8 mouse cellular contexts compared by ENCODE assay signal in the genomic region with DNA sequence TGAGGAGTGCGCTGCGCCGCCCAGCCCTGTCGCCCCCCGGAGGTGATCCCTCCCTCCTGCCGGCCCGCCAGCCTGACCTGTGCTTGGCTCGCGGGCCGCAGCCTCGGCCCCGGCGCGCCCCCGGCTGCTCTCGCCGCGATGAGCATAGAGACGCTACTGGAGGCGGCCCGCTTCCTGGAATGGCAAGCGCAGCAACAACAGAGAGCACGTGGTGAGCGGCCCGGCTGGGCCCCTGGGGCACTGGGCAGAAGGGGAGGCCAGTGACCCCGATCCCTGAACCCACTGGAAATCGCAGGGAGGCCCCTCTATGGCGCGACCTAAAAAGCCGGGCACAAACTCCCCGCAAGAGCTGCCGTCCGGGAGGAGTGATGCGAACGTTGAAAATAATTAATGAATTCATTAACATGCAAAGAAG. TPM values are rescaled to one million over a fixed set of nuclear protein-coding genes. Genes with fewer than 3 reads are reported as not detected.
DNase-seq lines count a peak whose midpoint lies in the region; ATAC-seq and TF ChIP-seq lines count a peak whose summit lies in the region.

No protein-coding gene starts in this region.

- no peak for TF ChIP-seq CTCF in lung, postnatal 0 days (IDR thresholded peaks at IDR 0.05)

- peak overlapping the region; percentile 95 to 98 for H3K4me3 ChIP-seq in ES-E14 (ENCODE audit: insufficient read depth in 1 of 2, low read depth in 1 of 2, low read length in 2 of 2, poor library complexity in 1 of 2, severe bottlenecking in 1 of 2)
- peak overlapping the region; percentile 79 for H3K4me3 ChIP-seq in heart, embryonic 10.5 days
- H3K4me3 ChIP-seq in kidney, embryonic 14.5 days (ENCODE audit: low read length) = peak overlapping the region; percentile 92
- peak overlapping the region; percentile 81 for H3K4me3 ChIP-seq in lung, postnatal 0 days (ENCODE audit: low read depth, low read length)

- no peak for TF ChIP-seq EP300 in lung, postnatal 0 days (IDR thresholded peaks at IDR 0.05)

- H3K9ac ChIP-seq in ES-E14 (ENCODE audit: insufficient read depth, low read depth, low read length, poor library complexity, severe bottlenecking) = peak overlapping the region; percentile 97
- H3K9ac ChIP-seq in kidney, embryonic 14.5 days (ENCODE audit: low read depth, low read length) = peak overlapping the region; percentile 80
- peak overlapping the region; percentile 96 for H3K9ac ChIP-seq in lung, postnatal 0 days (replicated peaks; ENCODE audit: low read depth)

- H3K4me1 ChIP-seq in ES-E14 (ENCODE audit: control insufficient read depth in 2 of 2, insufficient read depth in 2 of 2, low read length in 2 of 2, poor library complexity in 1 of 2) = peaks cover 4 to 27% of the 10 kb centered on the region in 2 experiments; a peak in 3 of 4 replicates
- peaks cover 60% of the 10 kb centered on the region for H3K4me1 ChIP-seq in heart, embryonic 10.5 days
- H3K4me1 ChIP-seq in kidney, embryonic 14.5 days (ENCODE audit: control insufficient read depth, insufficient read depth, low read length) = peaks cover 40% of the 10 kb centered on the region
- H3K4me1 ChIP-seq in lung, postnatal 0 days (ENCODE audit: insufficient read depth, low read depth, low read length) = peaks cover 25% of the 10 kb centered on the region; the same call in 1 of the 2 replicates

- DNase-seq in 3T3-L1 (ENCODE audit: low read depth, low spot score) = peak; percentile 68
- DNase-seq in ES-E14 (ENCODE audit: low read depth, low spot score) = no peak
- DNase-seq in cerebellum, postnatal 10 days = peak; percentile 80 to 81
- peak; percentile 85 for DNase-seq in heart, embryonic 10.5 days (ENCODE audit: low spot score)
- DNase-seq in lung, postnatal 0 days (ENCODE audit: low spot score) = peak; percentile 68
- peak; percentile 54 to 58 for DNase-seq in spleen, adult 18-20 months

- H3K4me2 ChIP-seq in kidney, embryonic 14.5 days (replicated peaks; ENCODE audit: low read depth, low read length) = peak overlapping the region; percentile 90
- peak overlapping the region; percentile 84 for H3K4me2 ChIP-seq in lung, postnatal 0 days (replicated peaks; ENCODE audit: low read depth, low read length)

- ATAC-seq in kidney, embryonic 14.5 days (ENCODE audit: low FRiP score, low TSS enrichment) = 0 out of 2 replicates have a peak, but pooled peaks have one; percentile 1
- ATAC-seq in lung, postnatal 0 days = no peak
- no peak for ATAC-seq in granulocyte monocyte progenitor cell, adult 5-6 weeks (replicated peaks; ENCODE audit: poor library complexity, severe bottlenecking)

- peak overlapping the region; percentile 90 for H3K27ac ChIP-seq in ES-E14 (ENCODE audit: insufficient read depth, low read depth, low read length, poor library complexity, severe bottlenecking)
- H3K27ac ChIP-seq in heart, embryonic 10.5 days = peak overlapping the region; percentile 93
- H3K27ac ChIP-seq in kidney, embryonic 14.5 days (ENCODE audit: low read depth, low read length) = peak overlapping the region; percentile 90
- H3K27ac ChIP-seq in lung, postnatal 0 days (ENCODE audit: low read length) = peak overlapping the region; percentile 98

- in situ Hi-C loops in ES-E14 (cut with MboI; ENCODE audit: low sequenced_read_pairs in 2 of 2, unreplicated experiment in 2 of 2) = no loop called here

- WGBS in heart, embryonic 10.5 days = under 1% methylated on average over 35 of the region's 35 CpGs
- WGBS in kidney, embryonic 14.5 days = 0% methylated on average over 35 of the region's 35 CpGs
- WGBS in lung, postnatal 0 days = under 1% methylated on average over 34 of the region's 35 CpGs

- no peaks in the 10 kb centered on the region for H3K9me3 ChIP-seq in ES-E14 (ENCODE audit: control insufficient read depth, insufficient read depth, low read depth, low read length)
- H3K9me3 ChIP-seq in heart, embryonic 10.5 days = no peaks in the 10 kb centered on the region
- no peaks in the 10 kb centered on the region for H3K9me3 ChIP-seq in kidney, embryonic 14.5 days (ENCODE audit: control insufficient read depth, low read length)
- no peaks in the 10 kb centered on the region for H3K9me3 ChIP-seq in lung, postnatal 0 days (ENCODE audit: low read length)

- no peaks in the 10 kb centered on the region for H3K27me3 ChIP-seq in heart, embryonic 10.5 days (ENCODE audit: insufficient read depth, poor library complexity, severe bottlenecking)
- H3K27me3 ChIP-seq in kidney, embryonic 14.5 days (ENCODE audit: control insufficient read depth, insufficient read depth, low read length) = no peaks in the 10 kb centered on the region
- H3K27me3 ChIP-seq in lung, postnatal 0 days (replicated peaks; ENCODE audit: insufficient read depth, low read length) = no peaks in the 10 kb centered on the region

- H3K36me3 ChIP-seq in ES-E14 (ENCODE audit: control insufficient read depth, insufficient read depth, low read length, poor library complexity, severe bottlenecking) = peaks cover under 1% of the 10 kb centered on the region; the same call in 1 of the 2 replicates
- no peaks in the 10 kb centered on the region for H3K36me3 ChIP-seq in heart, embryonic 10.5 days
- no peaks in the 10 kb centered on the region for H3K36me3 ChIP-seq in kidney, embryonic 14.5 days (ENCODE audit: control insufficient read depth, insufficient read depth, low read length)
- H3K36me3 ChIP-seq in lung, postnatal 0 days (ENCODE audit: insufficient read depth, low read length) = no peaks in the 10 kb centered on the region

TF ChIP-seq in ES-E14, 5 proteins besides CTCF, POLR2A, EP300 and RAD21:
- no peak for TF ChIP-seq CHD2 (IDR thresholded peaks at IDR 0.05; ENCODE audit: low read depth, low read length)
- no peak for TF ChIP-seq MAFK (IDR thresholded peaks at IDR 0.05; ENCODE audit: insufficient read depth, low read depth, low read length)
- no peak for TF ChIP-seq HCFC1 (IDR thresholded peaks at IDR 0.05; ENCODE audit: borderline replicate concordance, insufficient read depth, low read length)
- no peak for TF ChIP-seq ZNF384 (IDR thresholded peaks at IDR 0.05; ENCODE audit: low read depth, low read length)
- no peak for TF ChIP-seq ZC3H11A (IDR thresholded peaks at IDR 0.05; ENCODE audit: borderline replicate concordance, low read depth, low read length)

RNA-seq across cellular contexts. Expression of gene Mnt, which starts 0.5 kb away (rescaled TPM):
- 10.2 and 10.3 TPM in 2 replicates for total RNA-seq in ES-E14 (2012; rRNA removed)
- 3.2 and 3.8 TPM in 2 replicates for polyA plus RNA-seq in heart, embryonic 10.5 days (2016; fragmentation: Nextera tagmentation; extraction: Ambion mirVana)
- polyA plus RNA-seq in kidney, embryonic 14.5 days (2014; fragmentation: Nextera tagmentation; extraction: Ambion mirVana) = 4.9 and 6.6 TPM in 2 replicates
- polyA plus RNA-seq in lung, postnatal 0 days (2015; fragmentation: Nextera tagmentation; extraction: Ambion mirVana) = 4.7 and 4.9 TPM in 2 replicates
- 14.4 and 20.2 TPM in 2 replicates for total RNA-seq in granulocyte monocyte progenitor cell, adult 5-6 weeks (2014; fragmentation: Nextera tagmentation)
- 5.3 and 6.0 TPM in 2 replicates for total RNA-seq in granulocyte monocyte progenitor cell, adult 5-6 weeks (2017)
